Mouse (Mus musculus) mouse embryonic stem cell (cell line): ENCODE results near the gene N4bp2l1.

Experiments used
- in situ Hi-C, 2 experiments: fragments of 300-500 bp; cut with MboI; formaldehyde crosslinking; loops; 1 replicate in 1 of 2; 3 replicates in 1 of 2; pipeline ENCODE4 v1.14.3; 2019 to 2020; ENCODE audit warnings: low sequenced_read_pairs in 2 of 2, low pct_unique_long_range_greater_than_20kb in 1 of 2, mixed read lengths in 1 of 2; ENCODE audit not compliant: unreplicated experiment in 1 of 2

The N4bp2l1 gene

GRCm38 (mm10) chr5:150576832-150577231 is 20.2 kb downstream of the N4bp2l1 start:
- in situ Hi-C loops, result no loop called here

- in situ Hi-C loops, result no loop called here
Measured at GRCm38 (mm10) chr5:150574885-150575284, 22.1 kb downstream of the N4bp2l1 start.

GRCm38 (mm10) chr5:150574403-150574802 is 22.6 kb downstream of the N4bp2l1 start:
- in situ Hi-C loops, result no loop called here

GRCm38 (mm10) chr5:150570496-150571219 is 26.3 kb downstream of the N4bp2l1 start:
- in situ Hi-C loops, result no loop called here

- in situ Hi-C loops, result no loop called here
Measured at GRCm38 (mm10) chr5:150566971-150567370, 30.0 kb downstream of the N4bp2l1 start.

GRCm38 (mm10) chr5:150566226-150566625 is 30.8 kb downstream of the N4bp2l1 start:
- in situ Hi-C loops, result no loop called here

- in situ Hi-C loops, result no loop called here
Measured at GRCm38 (mm10) chr5:150564426-150564825, 32.6 kb downstream of the N4bp2l1 start.

- in situ Hi-C loops, result no loop called here
Measured at GRCm38 (mm10) chr5:150561783-150562182, 35.2 kb downstream of the N4bp2l1 start.

GRCm38 (mm10) chr5:150561376-150561775 is 35.6 kb downstream of the N4bp2l1 start:
- in situ Hi-C loops, result no loop called here

- in situ Hi-C loops, result no loop called here
Measured at GRCm38 (mm10) chr5:150560851-150561250, 36.1 kb downstream of the N4bp2l1 start.

- in situ Hi-C loops, result no loop called here
Measured at GRCm38 (mm10) chr5:150559519-150560103, 37.4 kb downstream of the N4bp2l1 start.

- in situ Hi-C loops, result no loop called here
Measured at GRCm38 (mm10) chr5:150551637-150552036, 45.4 kb downstream of the N4bp2l1 start.

GRCm38 (mm10) chr5:150543184-150543583 is 53.8 kb downstream of the N4bp2l1 start:
- in situ Hi-C loops, result no loop called here

GRCm38 (mm10) chr5:150541302-150541701 is 55.7 kb downstream of the N4bp2l1 start:
- in situ Hi-C loops, result no loop called here

GRCm38 (mm10) chr5:150525239-150525638 is 71.7 kb downstream of the N4bp2l1 start:
- in situ Hi-C loops, result no loop called here

- in situ Hi-C loops, result no loop called here
Measured at GRCm38 (mm10) chr5:150522867-150523234, 74.1 kb downstream of the N4bp2l1 start.

- in situ Hi-C loops, result no loop called here
Measured at GRCm38 (mm10) chr5:150521937-150522866, 74.8 kb downstream of the N4bp2l1 start, which contains the start of gene Brca2. Gene Brca2, plus strand, starts transcription at chr5:150522630.
